Mouse (Mus musculus) heart, adult 2 months (tissue): ENCODE data around the gene Apba1.

ENCODE experiments used
- CTCF ChIP-seq: fragments of 200-600 bp; IDR thresholded peaks from 2 replicates; pipeline ENCODE4 v1.8.1; 2022; ENCODE audit warnings: antibody characterized with exemption, mild to moderate bottlenecking, moderate library complexity
- EP300 ChIP-seq: fragments of 200-500 bp; IDR thresholded peaks from 2 replicates; pipeline ENCODE4 v1.6.1; 2011; ENCODE audit warnings: low read depth, low read length, control low read depth; ENCODE audit not compliant: insufficient read depth
- POLR2A ChIP-seq: fragments of 200-500 bp; IDR thresholded peaks from 2 replicates; pipeline ENCODE4 v1.6.1; 2011; ENCODE audit warnings: mild to moderate bottlenecking, low read depth, low read length, control low read depth; ENCODE audit not compliant: insufficient read depth

- no peak for TF ChIP-seq CTCF
- no peak for TF ChIP-seq EP300
- no peak for TF ChIP-seq POLR2A
Observed at GRCm38 (mm10) chr19:23984186-23984585, 225.5 kb downstream of the Apba1 start.
